Mouse (Mus musculus): ENCODE measurements at regions not wholly inside any gene's neighbourhood (a gene's known extent, or its start where the extent isn't known, plus 50 kb on each side); places are given as distances from the start of the nearest gene placed in this dataset.

GRCm38 (mm10) chr6:117104463-117104862 is 63.9 kb upstream of the Cxcl12 start:
- TF ChIP-seq CTCF (IDR thresholded peaks at IDR 0.05; ENCODE audit: insufficient read depth, low read depth, low read length) (no peak), POLR2A (IDR thresholded peaks at IDR 0.05; ENCODE audit: insufficient read depth, low read depth, low read length) (no peak)

Measured in olfactory bulb, adult 2 months (tissue).